Mouse (Mus musculus): ENCODE data around the gene Cfdp1. TPM values are rescaled to one million over a fixed set of nuclear protein-coding genes. Genes with fewer than 3 reads are reported as not detected.

Gene Cfdp1
- total RNA-seq, 1 experiment, result 190 TPM

- no peak for TF ChIP-seq ZC3H11A (IDR thresholded peaks at IDR 0.05; ENCODE audit: borderline replicate concordance, low read depth, low read length)
- no peak for TF ChIP-seq CHD2 (IDR thresholded peaks at IDR 0.05; ENCODE audit: low read depth, low read length)
- TF ChIP-seq HCFC1 (IDR thresholded peaks at IDR 0.05; ENCODE audit: borderline replicate concordance, insufficient read depth, low read length), result no peak
- TF ChIP-seq MAFK (IDR thresholded peaks at IDR 0.05; ENCODE audit: insufficient read depth, low read depth, low read length), result no peak
- TF ChIP-seq ZNF384 (IDR thresholded peaks at IDR 0.05; ENCODE audit: low read depth, low read length), result no peak
- H3K9ac ChIP-seq (ENCODE audit: insufficient read depth, low read depth, low read length, poor library complexity, severe bottlenecking), result no peak overlapping the region
- in situ Hi-C loops (cut with MboI; ENCODE audit: low sequenced_read_pairs in 2 of 2, unreplicated experiment in 2 of 2), result no loop called here
- DNase-seq (ENCODE audit: low read depth, low spot score), result no peak
- H3K36me3 ChIP-seq (ENCODE audit: control insufficient read depth, insufficient read depth, low read length, poor library complexity, severe bottlenecking), result peaks cover 16% of the 10 kb centered on the region
- peaks cover 11 to 26% of the 10 kb centered on the region in 2 experiments for H3K4me1 ChIP-seq (ENCODE audit: control insufficient read depth in 2 of 2, insufficient read depth in 2 of 2, low read length in 2 of 2, poor library complexity in 1 of 2)
- H3K4me3 ChIP-seq (ENCODE audit: insufficient read depth in 1 of 2, low read depth in 1 of 2, low read length in 2 of 2, poor library complexity in 1 of 2, severe bottlenecking in 1 of 2), result no peak overlapping the region
- no peaks in the 10 kb centered on the region for H3K9me3 ChIP-seq (ENCODE audit: control insufficient read depth, insufficient read depth, low read depth, low read length)
- no peak overlapping the region for H3K27ac ChIP-seq (ENCODE audit: insufficient read depth, low read depth, low read length, poor library complexity, severe bottlenecking)
These were observed 82.5 kb downstream of the Cfdp1 start for GRCm38 (mm10) chr8:111771625-111772020.

GRCm38 (mm10) chr8:111770958-111771624 lies 83.0 kb downstream of the Cfdp1 start:
- Histone ChIP-seq H3K27ac (ENCODE audit: insufficient read depth, low read depth, low read length, poor library complexity, severe bottlenecking) (no peak overlapping the region), H3K36me3 (ENCODE audit: control insufficient read depth, insufficient read depth, low read length, poor library complexity, severe bottlenecking) (peaks cover 16% of the 10 kb centered on the region)

GRCm38 (mm10) chr8:111769764-111770428 lies 84.2 kb downstream of the Cfdp1 start:
- peaks cover 16% of the 10 kb centered on the region for H3K36me3 ChIP-seq (ENCODE audit: control insufficient read depth, insufficient read depth, low read length, poor library complexity, severe bottlenecking)
- in situ Hi-C loops (cut with MboI; ENCODE audit: low sequenced_read_pairs in 2 of 2, unreplicated experiment in 2 of 2), result no loop called here
- H3K4me1 ChIP-seq (ENCODE audit: control insufficient read depth in 2 of 2, insufficient read depth in 2 of 2, low read length in 2 of 2, poor library complexity in 1 of 2), result peaks cover 16 to 31% of the 10 kb centered on the region in 2 experiments; a peak in 3 of 4 replicates
- peak overlapping the region; percentile 19 to 21; a peak in 2 of 4 replicates for H3K4me3 ChIP-seq (ENCODE audit: insufficient read depth in 1 of 2, low read depth in 1 of 2, low read length in 2 of 2, poor library complexity in 1 of 2, severe bottlenecking in 1 of 2)
- peak overlapping the region; percentile 25; the same call in 1 of the 2 replicates for H3K9ac ChIP-seq (ENCODE audit: insufficient read depth, low read depth, low read length, poor library complexity, severe bottlenecking)
- H3K27ac ChIP-seq (ENCODE audit: insufficient read depth, low read depth, low read length, poor library complexity, severe bottlenecking), result peak overlapping the region; percentile 83
- no peak for DNase-seq (ENCODE audit: low read depth, low spot score)
- TF ChIP-seq HCFC1 (IDR thresholded peaks at IDR 0.05; ENCODE audit: borderline replicate concordance, insufficient read depth, low read length), result no peak
- no peak for TF ChIP-seq ZNF384 (IDR thresholded peaks at IDR 0.05; ENCODE audit: low read depth, low read length)
- TF ChIP-seq ZC3H11A (IDR thresholded peaks at IDR 0.05; ENCODE audit: borderline replicate concordance, low read depth, low read length), result no peak
- TF ChIP-seq CHD2 (IDR thresholded peaks at IDR 0.05; ENCODE audit: low read depth, low read length), result no peak
- TF ChIP-seq MAFK (IDR thresholded peaks at IDR 0.05; ENCODE audit: insufficient read depth, low read depth, low read length), result no peak
- no peaks in the 10 kb centered on the region for H3K9me3 ChIP-seq (ENCODE audit: control insufficient read depth, insufficient read depth, low read depth, low read length)

More at GRCm38 (mm10) chr8:111770958-111771624, 83.0 kb downstream of the Cfdp1 start:
- no peak for TF ChIP-seq MAFK (IDR thresholded peaks at IDR 0.05; ENCODE audit: insufficient read depth, low read depth, low read length)
- no peak for TF ChIP-seq CHD2 (IDR thresholded peaks at IDR 0.05; ENCODE audit: low read depth, low read length)
- no peak for TF ChIP-seq HCFC1 (IDR thresholded peaks at IDR 0.05; ENCODE audit: borderline replicate concordance, insufficient read depth, low read length)
- TF ChIP-seq ZNF384 (IDR thresholded peaks at IDR 0.05; ENCODE audit: low read depth, low read length), result no peak
- no peak for TF ChIP-seq ZC3H11A (IDR thresholded peaks at IDR 0.05; ENCODE audit: borderline replicate concordance, low read depth, low read length)
- in situ Hi-C loops (cut with MboI; ENCODE audit: low sequenced_read_pairs in 2 of 2, unreplicated experiment in 2 of 2), result no loop called here
- Histone ChIP-seq H3K9me3 (ENCODE audit: control insufficient read depth, insufficient read depth, low read depth, low read length) (no peaks in the 10 kb centered on the region), H3K4me3 (ENCODE audit: insufficient read depth in 1 of 2, low read depth in 1 of 2, low read length in 2 of 2, poor library complexity in 1 of 2, severe bottlenecking in 1 of 2) (no peak overlapping the region), H3K9ac (ENCODE audit: insufficient read depth, low read depth, low read length, poor library complexity, severe bottlenecking) (no peak overlapping the region), H3K4me1 (ENCODE audit: control insufficient read depth in 2 of 2, insufficient read depth in 2 of 2, low read length in 2 of 2, poor library complexity in 1 of 2) (peaks cover 13 to 28% of the 10 kb centered on the region in 2 experiments)
- DNase-seq (ENCODE audit: low read depth, low spot score), result no peak

GRCm38 (mm10) chr8:111769296-111769695 lies 84.8 kb downstream of the Cfdp1 start:
- Histone ChIP-seq H3K36me3 (ENCODE audit: control insufficient read depth, insufficient read depth, low read length, poor library complexity, severe bottlenecking) (peaks cover 16% of the 10 kb centered on the region), H3K9ac (ENCODE audit: insufficient read depth, low read depth, low read length, poor library complexity, severe bottlenecking) (peak overlapping the region; percentile 30; the same call in 1 of the 2 replicates), H3K4me1 (ENCODE audit: control insufficient read depth in 2 of 2, insufficient read depth in 2 of 2, low read length in 2 of 2, poor library complexity in 1 of 2) (peaks cover 14 to 28% of the 10 kb centered on the region in 2 experiments; a peak in 3 of 4 replicates), H3K4me3 (ENCODE audit: insufficient read depth in 1 of 2, low read depth in 1 of 2, low read length in 2 of 2, poor library complexity in 1 of 2, severe bottlenecking in 1 of 2) (peak overlapping the region; percentile 19 to 25; a peak in 2 of 4 replicates), H3K27ac (ENCODE audit: insufficient read depth, low read depth, low read length, poor library complexity, severe bottlenecking) (peak overlapping the region; percentile 83), H3K9me3 (ENCODE audit: control insufficient read depth, insufficient read depth, low read depth, low read length) (no peaks in the 10 kb centered on the region)
- in situ Hi-C loops (cut with MboI; ENCODE audit: low sequenced_read_pairs in 2 of 2, unreplicated experiment in 2 of 2), result no loop called here
- TF ChIP-seq MAFK (IDR thresholded peaks at IDR 0.05; ENCODE audit: insufficient read depth, low read depth, low read length), result no peak
- no peak for TF ChIP-seq ZC3H11A (IDR thresholded peaks at IDR 0.05; ENCODE audit: borderline replicate concordance, low read depth, low read length)
- TF ChIP-seq ZNF384 (IDR thresholded peaks at IDR 0.05; ENCODE audit: low read depth, low read length), result no peak
- no peak for TF ChIP-seq CHD2 (IDR thresholded peaks at IDR 0.05; ENCODE audit: low read depth, low read length)
- TF ChIP-seq HCFC1 (IDR thresholded peaks at IDR 0.05; ENCODE audit: borderline replicate concordance, insufficient read depth, low read length), result no peak
- no peak for DNase-seq (ENCODE audit: low read depth, low spot score)
